Mouse (Mus musculus) kidney, embryonic 14.5 days (tissue): Measurements from ENCODE around the gene Dennd2d. TPM values are rescaled to one million over a fixed set of nuclear protein-coding genes. Genes with fewer than 3 reads are reported as not detected.

Experiments
- ATAC-seq: fragments of 200-750 bp; cut with Nextera tagmentation; 2 replicates; pipeline ENCODE4 v1.8.0; 2017; ENCODE audit warnings: moderate number of reproducible peaks, mild to moderate bottlenecking, moderate TSS enrichment, moderate library complexity; ENCODE audit not compliant: low FRiP score, low TSS enrichment
- H3K27ac ChIP-seq: fragments of 300-500 bp; sonication (generic); 2 replicates; pipeline ENCODE4 v1.5.1; 2014; ENCODE audit warnings: low read depth, mild to moderate bottlenecking, low read length, moderate library complexity, mixed read lengths
- H3K27me3 ChIP-seq: fragments of 300-500 bp; sonication (generic); 2 replicates; pipeline ENCODE4 v1.6.1; 2014; ENCODE audit warnings: mild to moderate bottlenecking, low read length; ENCODE audit not compliant: control insufficient read depth, insufficient read depth
- H3K36me3 ChIP-seq: fragments of 300-500 bp; sonication (generic); 2 replicates; pipeline ENCODE4 v1.6.1; 2014; ENCODE audit warnings: low read length, mixed read lengths; ENCODE audit not compliant: control insufficient read depth, insufficient read depth
- H3K4me1 ChIP-seq: fragments of 300-500 bp; sonication (generic); 2 replicates; pipeline ENCODE4 v1.6.1; 2014; ENCODE audit warnings: low read length, mixed read lengths; ENCODE audit not compliant: control insufficient read depth, insufficient read depth
- H3K4me2 ChIP-seq: fragments of 300-500 bp; sonication (generic); replicated peaks from 2 replicates; pipeline ENCODE4 v1.6.1; 2014; ENCODE audit warnings: low read depth, mild to moderate bottlenecking, low read length
- H3K4me3 ChIP-seq: fragments of 300-500 bp; sonication (generic); 2 replicates; pipeline ENCODE4 v1.5.1; 2014; ENCODE audit warnings: mild to moderate bottlenecking, low read length
- H3K9ac ChIP-seq: fragments of 300-500 bp; sonication (generic); 2 replicates; pipeline ENCODE4 v1.6.1; 2014; ENCODE audit warnings: low read depth, mild to moderate bottlenecking, low read length, moderate library complexity
- H3K9me3 ChIP-seq: fragments of 300-500 bp; sonication (generic); 2 replicates; pipeline ENCODE4 v1.6.1; 2016; ENCODE audit warnings: low read length; ENCODE audit not compliant: control insufficient read depth
- WGBS: fragments of 180-500 bp; shearing (Covaris S2); extraction: QIAGEN DNeasy Blood & Tissue Kit; methylation state at CpG from one replicate; pipeline ENCODE4 v1.1.7; 2014; 5-methylcytosine and 5-hydroxymethylcytosine counted together
- polyA plus RNA-seq: library from polyadenylated mRNA; unstranded; fragments of >200 nt; fragmentation: Nextera tagmentation; extraction: Ambion mirVana; gene quantifications from 2 replicates; pipeline ENCODE4 v1.2.1, GENCODE M21; 2014

Dennd2d gene
- polyA plus RNA-seq, 1 experiment from 2014 or later, result 4.4 TPM

- 9% methylated on average over 3 of the region's 3 CpGs for WGBS
- Histone ChIP-seq H3K4me3 (peak overlapping the region; percentile 86), H3K4me1 (peaks cover 11% of the 10 kb centered on the region; the same call in 1 of the 2 replicates), H3K4me2 (peak overlapping the region; percentile 50), H3K27ac (no peak overlapping the region), H3K27me3 (no peaks in the 10 kb centered on the region), H3K36me3 (no peaks in the 10 kb centered on the region; the same call in 1 of the 2 replicates), H3K9ac (no peak overlapping the region), H3K9me3 (no peaks in the 10 kb centered on the region)
- ATAC-seq, result no peak
These were observed 66.8 kb downstream of the Dennd2d start for GRCm38 (mm10) chr3:106548971-106549370.

Other genes with a start within 250 kb of the Dennd2d start
- not detected in 2 replicates for gene Chil6, start 76.2 kb upstream of the Dennd2d start, polyA plus RNA-seq
- 70.4 and 75.7 TPM in 2 replicates for gene Dram2, start 65.4 kb downstream of the Dennd2d start, polyA plus RNA-seq
- gene Cept1, start 65.4 kb downstream of the Dennd2d start, polyA plus RNA-seq, result 58.9 and 64.2 TPM in 2 replicates
- gene Lrif1, start 202.6 kb downstream of the Dennd2d start, polyA plus RNA-seq, result 22.0 and 24.3 TPM in 2 replicates